Comparison of ENCODE assay signal across 8 mouse cellular contexts in the genomic region with DNA sequence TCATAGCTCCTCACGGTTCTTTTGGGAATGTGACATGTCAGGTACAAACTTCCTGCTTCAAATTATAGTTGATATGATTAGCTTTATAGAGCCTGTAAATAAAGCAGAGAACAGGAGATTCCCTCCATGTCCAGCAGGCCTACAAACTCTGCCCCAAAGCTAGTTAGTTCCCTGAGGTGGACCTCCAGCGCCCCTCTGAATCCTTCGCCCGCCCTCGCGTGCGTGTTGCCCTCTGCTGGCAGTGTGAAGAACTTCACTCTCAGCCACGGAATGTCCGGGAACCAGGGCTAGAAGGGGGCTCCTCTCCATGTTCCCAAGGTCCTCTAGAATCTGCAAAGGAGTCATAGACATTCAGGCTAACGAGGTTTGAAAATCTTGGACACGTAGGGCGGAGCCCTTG. TPM values are rescaled to one million over a fixed set of nuclear protein-coding genes. Genes with fewer than 3 reads are reported as not detected.
A peak's percentile ranks its signal among the peaks of the same experiment; 100 is the strongest.
DNase-seq lines count a peak whose midpoint lies in the region; TF ChIP-seq lines count a peak whose summit lies in the region.

No protein-coding gene starts in this region.

- TF ChIP-seq POLR2A in olfactory bulb, adult 2 months (IDR thresholded peaks at IDR 0.05; ENCODE audit: insufficient read depth, low read depth, low read length): no peak

- peak; percentile 52; the same call in 1 of the 2 replicates for TF ChIP-seq CTCF in olfactory bulb, adult 2 months (IDR thresholded peaks at IDR 0.05; ENCODE audit: insufficient read depth, low read depth, low read length)

- H3K4me3 ChIP-seq in olfactory bulb, adult 2 months (ENCODE audit: insufficient read depth, low read depth, low read length): no peak overlapping the region

- peak; percentile 50 to 60 for DNase-seq in cerebellum, postnatal 14 days
- DNase-seq in cerebellum, adult 18-20 months: no peak
- DNase-seq in spleen, postnatal 4 days (ENCODE audit: low spot score in 2 of 2): peak; percentile 44 to 80
- no peak for DNase-seq in spleen, adult 18-20 months
- DNase-seq in kidney, postnatal 4 days: peak; percentile 80 to 83
- no peak for DNase-seq in left cerebral cortex, adult 11 months (ENCODE audit: low spot score)
- no peak for DNase-seq in c-Kit-positive CD71-positive TER-119-positive erythroid progenitor cells, embryonic 14.5 days (ENCODE audit: low spot score)

- H3K4me1 ChIP-seq in olfactory bulb, adult 2 months (ENCODE audit: control insufficient read depth, insufficient read depth, low read length): peaks cover 6% of the 10 kb centered on the region

- H3K27ac ChIP-seq in olfactory bulb, adult 2 months (ENCODE audit: insufficient read depth, low read depth, low read length): no peak overlapping the region

- 11% methylated on average over 12 of the region's 12 CpGs for WGBS in olfactory bulb, adult 2 months

RNA-seq across cellular contexts. Expression of a gene that starts 11.2 kb away (rescaled TPM):
- polyA plus RNA-seq in olfactory bulb, adult 2 months (2012; ENCODE audit: insufficient read depth, insufficient read length, low replicate concordance, missing spikeins): not detected in 2 replicates

Comparison
In these comparisons a context has a peak if more than half of its experiments do, and no peak if none do; other contexts are left out.
1. DNase-seq: peak in cerebellum, postnatal 14 days (2 of 2), spleen, postnatal 4 days (2 of 2) and kidney, postnatal 4 days (2 of 2); none in cerebellum, adult 18-20 months (0 of 2), spleen, adult 18-20 months (0 of 2), left cerebral cortex, adult 11 months (single experiment) and c-Kit-positive CD71-positive TER-119-positive erythroid progenitor cells, embryonic 14.5 days (single experiment).